Mouse (Mus musculus) mature B cell (primary cell): ENCODE data around the gene Fam53b.

Experiments used
- in situ Hi-C: fragments of 300-500 bp; cut with MboI; formaldehyde crosslinking; loops from 2 replicates; pipeline ENCODE4 v1.14.3; 2019

The Fam53b gene

DNA sequence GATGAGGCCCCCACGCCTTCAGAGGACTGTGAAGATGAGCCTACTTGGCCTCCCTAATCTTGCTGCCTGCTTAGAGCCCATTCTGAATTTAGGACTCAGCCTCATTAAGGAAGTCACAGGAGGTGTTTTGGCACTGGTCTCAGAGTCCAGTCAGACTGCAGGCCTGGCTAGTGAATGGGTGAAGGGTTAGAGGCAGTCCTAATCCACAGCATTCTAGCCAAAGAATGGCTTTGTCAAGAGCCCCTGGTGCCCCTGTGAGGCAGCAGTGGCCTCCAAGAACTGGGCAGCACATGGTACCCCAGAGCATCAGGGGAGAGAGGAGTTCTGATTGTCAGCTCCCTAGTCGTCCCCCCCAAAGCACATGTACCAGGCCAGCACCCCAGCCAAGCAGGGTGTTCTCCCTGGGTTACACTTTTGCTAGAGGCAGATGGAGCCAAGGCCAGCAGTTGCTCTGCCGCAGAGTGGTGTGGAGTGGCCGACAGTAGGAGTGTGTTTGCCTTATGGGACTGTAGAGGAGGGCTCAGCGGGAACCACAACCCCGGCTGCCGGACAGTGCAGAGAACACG lies 109.3 kb downstream of the Fam53b start:
- in situ Hi-C loops: no loop called here

DNA sequence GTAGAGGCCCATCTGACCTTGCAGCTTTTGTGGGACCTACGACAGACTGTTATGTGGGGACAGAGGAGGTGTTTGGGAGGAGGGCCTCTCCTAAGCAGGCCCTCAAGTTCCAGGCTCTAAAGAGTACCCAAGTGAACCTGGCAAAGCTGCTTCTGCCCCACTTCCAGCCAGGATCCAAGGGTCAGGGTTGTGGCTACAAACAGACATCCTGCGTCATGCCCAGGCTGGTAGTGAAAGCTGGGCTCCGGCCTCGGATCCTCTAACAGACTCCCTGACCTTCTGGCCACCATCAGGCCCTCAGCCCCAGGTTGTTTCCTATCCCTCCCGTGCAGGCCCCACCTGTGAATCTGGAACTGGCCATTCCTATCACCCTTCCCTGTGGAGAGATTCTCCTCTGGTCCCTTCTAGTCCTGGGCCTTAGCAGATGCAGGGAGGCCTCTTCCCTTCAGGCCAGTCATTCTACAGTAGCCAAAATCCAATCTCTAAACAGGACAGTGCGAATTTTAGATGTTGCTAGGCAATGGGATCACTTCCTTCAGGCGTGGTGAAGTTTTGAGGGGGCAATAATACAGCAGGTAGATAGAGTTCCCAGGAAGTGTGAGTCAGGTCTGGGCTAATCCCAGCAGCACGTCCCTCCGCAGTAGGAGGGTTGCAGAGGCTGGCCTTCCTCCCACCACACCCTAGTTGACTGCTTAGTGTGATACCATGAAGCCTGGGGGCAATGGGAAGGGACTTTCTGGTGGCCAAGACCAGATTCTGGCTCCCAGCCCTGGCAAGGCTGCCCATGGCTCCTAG lies 110.0 kb downstream of the Fam53b start:
- in situ Hi-C loops: no loop called here

DNA sequence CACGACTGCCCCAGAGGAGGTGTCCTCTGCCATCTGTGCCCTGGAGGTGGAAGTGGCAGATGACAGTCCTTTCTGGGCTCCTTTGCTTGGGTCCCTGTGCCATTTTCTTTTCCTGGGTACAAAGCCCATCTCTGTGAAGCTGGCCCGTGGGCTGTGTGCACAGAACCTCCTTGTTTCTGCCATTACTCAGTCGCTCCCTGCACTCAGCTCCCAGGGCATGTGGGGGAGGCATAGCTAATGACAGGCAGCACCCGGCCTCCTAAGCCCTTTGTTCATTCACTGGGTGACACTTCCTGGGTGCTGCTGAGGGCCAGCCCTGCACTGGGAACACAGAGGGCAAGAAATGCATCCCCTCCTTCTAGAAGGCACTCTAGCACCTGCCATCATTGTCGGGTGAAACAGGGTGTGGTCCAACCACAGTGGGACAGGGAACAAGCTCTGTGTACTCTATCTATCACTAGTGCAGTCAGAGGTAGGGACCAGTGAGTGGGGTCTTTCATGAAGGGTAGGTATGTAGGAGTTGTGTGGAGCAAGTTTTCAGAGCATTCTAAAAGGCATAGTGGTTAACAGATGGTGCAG lies 111.1 kb downstream of the Fam53b start:
- in situ Hi-C loops: no loop called here

DNA sequence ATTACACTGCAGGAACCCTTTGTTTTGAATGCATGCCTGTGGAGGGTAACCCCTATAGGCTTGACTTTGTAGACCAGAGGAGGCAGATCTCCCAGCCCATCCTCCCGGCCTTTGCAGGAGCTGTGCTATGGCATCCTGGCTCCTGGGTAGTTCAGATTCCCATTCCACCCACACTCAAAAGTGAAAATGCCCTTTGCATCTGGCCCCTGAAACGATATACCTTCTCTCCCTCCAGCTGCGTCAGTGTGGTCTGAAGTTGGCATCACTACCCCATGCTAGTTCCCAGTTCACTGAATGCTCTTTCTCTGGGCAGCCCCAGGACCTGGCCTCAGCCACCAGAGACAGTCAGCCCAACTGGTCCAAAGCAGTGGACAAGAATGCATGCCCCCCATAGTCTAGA lies 111.7 kb downstream of the Fam53b start:
- in situ Hi-C loops: no loop called here

DNA sequence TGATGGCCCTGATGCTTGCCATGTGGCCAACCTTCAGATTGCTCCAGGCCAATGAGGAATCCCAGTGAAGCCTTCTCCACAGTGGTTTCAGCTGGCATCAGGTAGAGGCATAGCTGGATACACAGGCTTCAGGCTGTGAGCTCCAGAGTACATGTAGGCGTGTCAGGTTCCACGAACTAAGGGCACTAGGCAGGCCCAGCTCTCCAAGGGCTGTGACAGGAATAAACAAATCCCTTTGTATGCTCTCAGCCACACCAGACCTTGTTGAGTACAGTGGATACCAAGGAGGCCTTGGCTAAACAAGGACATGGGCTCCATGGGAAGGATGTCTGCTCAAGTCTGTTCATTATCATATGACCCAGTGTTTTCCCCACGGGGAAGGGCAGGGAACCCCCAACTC lies 112.3 kb downstream of the Fam53b start:
- in situ Hi-C loops: no loop called here

DNA sequence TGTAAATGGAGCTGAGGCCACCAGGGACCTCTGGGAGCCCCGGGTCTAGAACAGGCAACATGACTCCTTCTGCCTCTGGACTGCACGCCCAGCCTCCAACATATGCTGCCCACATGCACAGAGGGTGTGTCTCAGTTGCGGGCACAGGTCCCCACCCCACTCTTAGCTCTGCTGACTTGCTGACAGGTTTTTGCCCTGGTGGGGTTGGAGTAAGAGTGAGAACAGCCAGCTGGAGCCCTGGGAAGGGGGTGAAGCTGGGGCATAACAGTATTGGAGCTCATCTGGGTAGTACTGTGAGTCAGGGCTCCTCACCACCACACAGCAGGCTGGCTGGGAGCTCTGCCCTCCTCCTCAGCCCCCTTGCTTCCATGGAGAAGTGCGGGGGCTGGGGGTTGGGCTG lies 113.6 kb downstream of the Fam53b start:
- in situ Hi-C loops: no loop called here

DNA sequence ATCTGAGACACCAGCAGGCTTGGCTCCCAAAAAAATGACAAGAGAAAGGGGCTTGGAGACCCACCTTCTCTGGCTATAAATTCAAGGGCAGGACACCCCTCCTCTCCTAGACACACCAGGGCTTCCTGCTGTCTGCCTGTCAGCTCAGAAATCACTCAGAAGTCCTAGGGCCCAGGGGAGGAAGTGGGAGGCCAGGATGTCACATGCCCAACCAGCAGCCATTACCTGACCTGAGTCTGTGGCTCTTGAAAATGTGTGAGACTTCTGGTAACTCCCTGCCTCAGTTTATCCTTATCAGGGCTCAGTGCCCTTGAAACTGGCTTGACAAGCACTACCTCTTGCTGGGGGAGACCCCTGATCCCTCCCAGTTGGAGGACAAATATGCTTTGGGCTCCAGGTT lies 114.0 kb downstream of the Fam53b start:
- in situ Hi-C loops: no loop called here

DNA sequence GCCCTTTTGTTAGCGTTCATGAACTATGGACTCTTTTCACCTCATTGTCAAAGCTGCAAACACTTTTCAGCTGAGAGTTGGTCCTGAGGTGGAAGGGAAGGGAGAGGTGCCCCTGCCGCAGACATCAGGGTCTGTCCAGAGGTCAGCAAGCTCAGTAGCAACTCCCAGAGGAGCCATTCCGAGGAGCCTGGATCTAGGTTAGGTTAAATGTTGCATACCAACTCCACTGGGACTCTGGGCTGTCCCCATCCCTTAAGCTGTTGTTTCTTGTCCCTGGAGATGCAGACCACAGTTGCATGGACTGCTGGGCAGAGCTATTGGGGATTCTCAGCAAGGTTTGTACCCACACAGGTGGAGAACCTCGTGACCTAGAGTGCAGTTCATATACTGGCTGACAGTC lies 114.5 kb downstream of the Fam53b start:
- in situ Hi-C loops: no loop called here

DNA sequence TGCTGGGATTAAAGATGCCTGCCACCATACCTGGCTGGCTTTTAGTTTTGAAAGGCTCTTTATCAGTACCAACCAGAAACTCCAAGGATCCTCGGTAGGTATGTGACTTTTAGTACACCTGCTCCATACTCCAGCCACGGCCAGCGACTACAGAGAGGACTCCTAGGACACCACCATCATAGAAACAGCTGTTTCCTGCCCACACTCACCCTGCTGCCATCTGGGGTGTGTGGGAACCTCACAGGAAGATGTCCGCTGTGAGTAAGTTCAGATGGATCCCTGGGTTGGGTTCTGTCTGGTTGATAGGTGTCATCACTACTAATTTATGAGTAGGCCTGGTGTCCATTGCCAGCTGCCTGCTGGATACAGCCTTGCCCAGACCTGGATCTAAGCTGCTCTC lies 114.9 kb downstream of the Fam53b start:
- in situ Hi-C loops: no loop called here

DNA sequence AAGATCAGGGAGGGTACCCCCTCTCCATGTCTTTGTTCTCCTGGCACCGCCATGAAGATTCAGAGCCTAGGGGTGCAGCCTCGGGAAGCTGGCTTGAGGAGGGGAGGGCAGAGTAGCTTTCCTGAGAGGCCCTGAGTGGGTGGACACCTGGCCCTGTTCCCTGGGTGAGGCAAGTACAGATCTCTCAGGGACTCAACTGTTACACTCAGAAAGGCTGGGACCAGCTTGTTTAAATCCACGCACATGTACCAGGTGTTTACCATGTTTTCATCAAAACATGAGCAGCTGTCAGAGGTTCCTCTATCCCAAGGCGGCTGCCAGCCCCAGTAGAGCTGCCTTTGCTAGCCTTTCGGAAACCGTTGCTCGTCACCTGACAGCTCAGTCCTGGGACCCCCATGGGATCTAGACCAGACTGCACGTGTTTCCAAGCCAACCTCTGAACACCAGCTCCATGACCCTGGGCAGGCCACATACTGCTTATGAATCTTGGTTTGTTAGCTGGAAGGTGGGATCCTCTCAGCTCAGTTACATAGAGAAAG lies 116.4 kb downstream of the Fam53b start:
- in situ Hi-C loops: no loop called here

DNA sequence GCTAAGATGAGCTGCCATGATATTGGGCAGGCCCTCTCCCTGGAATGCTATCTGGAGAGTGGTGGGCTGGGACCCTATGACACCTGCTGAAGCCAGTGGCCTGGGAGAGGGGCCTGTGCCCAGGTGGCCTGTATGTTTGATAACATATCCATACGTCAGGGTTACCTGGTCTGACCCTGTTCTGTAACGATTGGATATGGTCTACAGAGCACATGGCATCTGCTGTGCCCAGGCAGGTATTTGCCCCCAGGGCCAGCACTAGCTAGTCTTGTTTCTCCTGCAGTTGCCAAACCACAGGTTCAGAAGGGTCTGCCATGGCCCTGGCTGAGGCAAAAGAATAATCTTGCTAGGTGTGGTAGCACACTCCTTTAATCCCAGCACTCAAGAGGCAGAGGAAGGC lies 120.1 kb downstream of the Fam53b start:
- in situ Hi-C loops: no loop called here

DNA sequence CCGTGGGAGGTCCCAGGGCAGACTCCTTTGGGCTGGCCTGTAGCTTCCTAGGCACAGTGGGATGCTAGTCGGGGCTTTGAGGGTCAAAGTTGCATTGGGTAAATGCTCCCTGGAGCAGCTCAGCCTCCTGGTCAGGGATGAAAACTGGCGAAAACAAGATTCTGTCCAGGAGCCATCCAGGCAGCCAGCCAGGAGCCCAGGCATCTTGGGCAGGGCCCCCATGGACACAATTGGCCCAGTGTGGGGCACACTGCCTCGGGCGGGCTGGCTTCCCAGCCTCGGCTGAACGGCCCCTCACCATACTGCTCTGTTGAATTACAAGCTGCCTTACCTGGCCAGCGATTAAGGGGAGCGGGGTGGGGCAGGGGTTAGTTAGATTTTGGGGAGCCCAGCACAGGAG lies 121.0 kb downstream of the Fam53b start:
- in situ Hi-C loops: no loop called here

DNA sequence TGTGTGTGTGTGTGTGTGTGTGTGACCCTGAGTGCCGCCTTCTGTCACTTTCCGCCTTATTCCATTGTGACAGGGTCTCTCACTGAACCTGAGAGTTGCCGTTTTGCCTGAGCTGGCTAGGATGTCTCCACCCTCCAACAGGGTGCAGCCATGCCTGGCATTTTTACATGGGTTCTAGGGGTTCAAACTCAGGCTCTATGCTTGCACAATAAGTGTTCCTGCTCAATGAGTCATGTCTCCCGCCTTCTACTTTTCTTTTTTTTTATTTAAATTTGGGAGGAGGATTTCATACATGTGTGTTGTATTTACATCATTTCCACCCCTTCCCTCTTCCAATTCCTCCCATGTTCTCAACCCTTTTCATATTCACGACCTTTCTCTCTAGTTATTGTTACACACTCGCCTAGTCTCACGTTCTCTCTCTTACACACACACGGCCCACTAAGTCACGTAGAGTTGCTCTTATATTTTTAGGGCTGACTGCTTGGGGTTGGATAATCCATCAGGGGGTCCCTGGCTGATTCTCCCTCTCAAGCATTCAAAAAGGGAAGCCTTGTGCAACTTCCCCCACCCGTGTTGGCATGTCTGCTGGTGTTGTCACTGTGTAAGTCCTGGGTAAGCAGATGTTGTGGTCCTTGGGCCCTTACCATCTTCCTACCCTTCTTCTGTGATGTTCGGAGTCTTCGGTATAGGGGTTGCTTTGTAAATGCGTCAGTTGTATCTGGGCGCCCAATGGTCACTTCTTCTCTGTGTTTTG lies 122.8 kb downstream of the Fam53b start:
- in situ Hi-C loops: no loop called here

DNA sequence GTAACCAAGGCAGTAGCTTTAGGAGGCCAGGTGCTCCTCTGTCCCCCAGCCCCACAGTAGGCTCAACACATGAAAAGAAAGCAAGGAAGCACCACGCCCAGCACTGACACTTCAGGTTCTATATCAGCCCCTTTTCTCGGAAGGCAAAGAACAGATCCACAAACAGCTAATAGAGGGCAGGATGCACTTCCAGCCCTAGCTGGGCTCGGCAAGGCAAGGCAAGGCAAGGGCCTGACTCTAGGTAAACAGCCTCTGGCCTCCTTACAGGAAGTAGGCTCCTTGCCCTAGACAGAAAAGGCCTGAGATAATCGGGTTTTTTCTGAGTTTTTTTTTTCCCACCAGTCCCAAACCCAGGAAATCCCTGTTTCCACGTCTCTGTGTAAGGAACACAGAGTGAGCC lies 124.0 kb downstream of the Fam53b start:
- in situ Hi-C loops: no loop called here

DNA sequence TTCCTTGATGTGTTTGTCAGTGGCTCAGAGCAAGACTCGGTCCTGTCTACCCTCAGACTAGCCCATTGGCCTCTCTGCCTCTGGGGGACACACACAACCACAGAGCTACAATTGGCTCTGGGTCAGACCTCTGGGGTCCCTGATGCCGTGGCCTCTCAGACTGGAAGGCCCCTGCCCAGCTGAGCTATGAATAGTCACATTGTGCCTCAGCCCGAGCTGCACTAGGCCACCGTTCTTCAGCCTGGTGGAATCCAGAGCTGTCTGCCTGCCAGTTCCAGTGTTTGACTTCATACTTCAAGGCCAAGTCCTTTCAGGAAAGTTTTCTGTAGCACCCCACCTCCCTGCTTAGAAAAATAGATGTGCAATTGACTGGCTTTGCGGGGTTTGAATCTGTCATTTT lies 125.0 kb downstream of the Fam53b start:
- in situ Hi-C loops: no loop called here

DNA sequence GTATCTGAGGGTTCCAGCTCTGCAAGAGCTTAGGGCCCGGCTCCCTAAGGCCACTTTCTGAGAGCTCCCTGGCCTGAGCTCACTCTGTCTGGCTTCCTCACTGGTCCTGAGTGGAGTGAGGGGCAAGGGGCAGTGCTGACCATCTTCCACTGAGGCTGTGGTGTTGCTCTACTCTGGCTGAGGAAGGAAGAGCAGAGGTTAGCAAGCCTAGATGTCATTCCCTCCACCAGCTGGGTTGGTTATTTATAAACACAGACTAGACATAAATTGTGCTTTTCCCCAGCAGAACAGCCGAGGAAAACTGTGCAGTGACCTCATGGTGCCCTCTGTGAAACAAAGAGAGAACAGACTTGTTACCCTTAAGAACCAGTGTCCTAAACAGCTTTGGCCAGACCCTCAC lies 125.8 kb downstream of the Fam53b start:
- in situ Hi-C loops: no loop called here

DNA sequence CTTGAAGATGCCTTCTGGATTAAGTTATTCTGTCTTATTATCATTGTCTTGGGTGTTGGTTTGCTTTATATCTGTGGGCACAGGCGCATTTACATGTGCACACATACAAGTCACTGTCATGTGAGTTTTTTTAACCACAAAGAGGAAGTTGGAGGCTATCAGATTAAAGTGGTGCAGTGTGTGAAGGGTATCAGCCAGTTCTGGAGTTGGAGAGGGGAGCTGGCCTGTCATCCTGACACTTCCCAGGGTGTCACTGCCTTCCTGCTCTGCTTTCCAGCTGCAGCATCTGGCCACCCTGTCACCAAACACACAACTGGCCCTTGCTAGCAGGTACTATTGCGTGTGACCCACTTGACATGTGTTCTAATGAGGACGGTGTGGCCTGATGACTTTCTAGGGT lies 127.2 kb downstream of the Fam53b start:
- in situ Hi-C loops: no loop called here

DNA sequence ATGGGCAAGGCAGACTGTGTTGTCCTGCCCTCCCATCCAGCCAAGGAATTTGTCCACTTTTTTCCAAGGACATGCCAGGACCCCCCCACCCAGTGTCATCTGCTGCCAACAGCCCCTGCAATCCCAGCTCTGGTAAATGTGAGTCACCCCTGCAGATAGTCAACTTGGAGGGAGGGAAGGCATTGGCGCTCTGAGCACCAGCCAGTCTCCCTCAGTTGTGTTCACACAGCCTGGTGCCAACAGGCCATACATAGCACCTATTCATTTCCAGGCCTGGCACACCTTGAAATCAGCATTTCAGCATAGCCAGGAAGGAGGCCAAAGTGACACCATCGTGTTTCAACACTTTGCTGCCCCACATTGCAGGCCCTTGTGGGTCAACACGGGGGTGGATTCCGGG lies 129.8 kb downstream of the Fam53b start:
- in situ Hi-C loops: no loop called here

DNA sequence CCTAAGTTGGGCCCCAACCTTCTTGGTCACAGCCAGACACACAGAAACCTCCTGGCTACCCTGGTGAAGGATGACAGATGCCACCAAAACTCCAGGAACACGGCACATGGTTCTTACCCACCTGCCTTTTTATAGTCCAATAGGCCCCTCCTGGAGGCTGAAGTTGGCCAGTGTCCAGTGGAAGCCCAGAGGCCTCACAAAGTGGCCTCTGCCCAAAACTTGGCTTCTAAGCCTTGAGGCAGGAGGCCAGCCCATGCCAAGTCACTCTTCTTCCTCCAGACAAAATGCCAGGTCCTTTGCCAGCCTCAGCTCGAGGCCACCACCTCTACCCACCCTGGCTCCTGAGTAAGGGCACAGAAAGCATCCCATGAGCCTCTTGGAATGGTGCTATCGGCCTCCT lies 130.8 kb downstream of the Fam53b start:
- in situ Hi-C loops: no loop called here

DNA sequence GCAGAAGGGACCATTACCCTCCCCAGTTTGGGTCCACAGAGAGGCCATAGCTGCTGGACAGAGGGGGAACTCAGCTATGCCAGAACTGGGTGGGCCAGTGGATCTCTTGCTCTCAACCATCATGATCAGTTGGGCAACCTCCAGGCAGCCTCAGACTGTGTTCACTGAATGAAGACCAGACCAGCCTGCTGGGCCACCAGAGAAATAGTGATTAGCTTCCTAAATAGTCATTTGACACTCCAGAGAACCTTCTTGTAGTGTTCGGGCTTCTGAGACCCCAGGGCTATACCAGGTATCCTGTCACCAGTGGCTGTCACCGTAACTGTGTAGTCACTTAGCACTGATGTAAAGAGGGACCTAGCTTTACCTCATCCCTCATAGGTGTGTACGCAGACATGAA lies 131.3 kb downstream of the Fam53b start:
- in situ Hi-C loops: no loop called here

DNA sequence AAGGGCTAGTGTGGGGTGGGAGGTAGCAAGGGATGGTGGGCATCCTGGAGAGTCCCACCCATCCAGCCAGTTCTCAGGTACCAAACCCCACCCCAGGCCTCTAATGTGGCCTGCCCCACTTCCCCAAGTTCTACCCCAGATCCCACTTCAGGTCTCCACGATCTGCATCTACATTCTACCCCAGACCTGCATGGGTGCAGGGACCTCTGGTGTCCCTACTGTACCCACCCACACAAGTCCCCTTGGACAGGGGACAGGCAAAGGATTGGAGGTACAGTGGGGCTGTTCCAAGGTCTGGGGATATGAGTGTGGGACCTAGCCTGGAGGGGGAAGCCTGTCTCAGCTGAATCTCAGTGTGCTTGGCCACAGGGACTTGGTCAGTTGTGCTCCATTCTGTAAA lies 131.9 kb downstream of the Fam53b start:
- in situ Hi-C loops: no loop called here

DNA sequence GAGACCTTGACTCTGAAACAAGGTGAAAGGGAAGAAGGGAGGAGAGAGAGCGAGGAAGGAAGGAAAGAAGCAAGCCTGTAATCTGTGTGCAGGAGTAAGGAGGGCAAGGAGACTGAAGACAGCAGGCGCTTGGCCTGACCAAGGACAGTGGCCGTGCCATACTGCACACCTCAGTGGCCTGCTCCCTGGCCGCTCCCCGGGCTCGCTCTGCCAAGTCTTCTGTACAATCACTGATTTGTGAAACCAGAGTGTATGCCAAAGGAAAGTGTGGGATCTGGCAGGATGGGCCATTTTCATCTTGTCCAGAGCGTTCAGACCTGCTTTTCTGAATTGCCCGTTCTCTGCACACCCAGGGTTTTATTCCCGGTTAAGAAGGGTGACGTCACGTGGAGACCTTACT lies 132.4 kb downstream of the Fam53b start:
- in situ Hi-C loops: no loop called here

DNA sequence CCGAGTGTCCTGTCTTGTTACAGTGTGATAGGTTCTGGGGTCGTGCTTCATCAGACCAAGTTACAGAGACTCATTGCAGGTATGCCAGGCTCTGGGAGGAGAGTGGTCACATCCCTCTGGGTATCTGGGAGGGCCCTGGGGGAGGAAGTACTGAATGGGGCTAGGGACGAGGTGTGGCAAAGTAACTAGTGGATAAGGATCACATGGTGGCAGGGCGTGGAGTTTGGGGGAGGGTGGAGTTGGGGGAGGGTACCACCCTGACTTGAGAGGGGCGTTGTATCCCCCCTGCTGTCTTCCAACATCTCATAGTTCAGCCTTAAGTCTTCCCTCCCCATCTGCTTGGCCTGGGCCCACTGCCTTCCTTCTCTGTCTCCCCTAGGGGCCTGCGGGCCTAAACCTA lies 134.1 kb downstream of the Fam53b start:
- in situ Hi-C loops: no loop called here
